Mouse (Mus musculus) liver, embryonic 11.5 days (tissue): ENCODE data around the gene Smim12. TPM values are rescaled to one million over a fixed set of nuclear protein-coding genes. Genes with fewer than 3 reads are reported as not detected.

Source experiments
- ATAC-seq: fragments of 200-750 bp; cut with Nextera tagmentation; replicated peaks from 2 replicates; pipeline ENCODE4 v1.8.0; 2017; ENCODE audit warnings: moderate number of reproducible peaks, mild to moderate bottlenecking, moderate TSS enrichment, moderate library complexity; ENCODE audit not compliant: low FRiP score
- DNase-seq: peaks from one replicate; pipeline ENCODE4 v3.0.0-alpha.2; 2017; ENCODE audit warnings: low spot score
- H3K27ac ChIP-seq: fragments of 300-500 bp; sonication (generic); 2 replicates; pipeline ENCODE4 v1.5.1; 2014; ENCODE audit warnings: mild to moderate bottlenecking, low read depth, low read length, control low read depth
- H3K27me3 ChIP-seq: fragments of 300-500 bp; sonication (generic); replicated peaks from 2 replicates; pipeline ENCODE4 v1.6.1; 2014; ENCODE audit warnings: low read length, mixed read lengths; ENCODE audit not compliant: control insufficient read depth, insufficient read depth
- H3K36me3 ChIP-seq: fragments of 300-500 bp; sonication (generic); 2 replicates; pipeline ENCODE4 v1.6.1; 2014; ENCODE audit warnings: mild to moderate bottlenecking, low read length, moderate library complexity, mixed read lengths; ENCODE audit not compliant: control insufficient read depth, insufficient read depth
- H3K4me1 ChIP-seq: fragments of 300-500 bp; sonication (generic); replicated peaks from 2 replicates; pipeline ENCODE4 v1.6.1; 2014; ENCODE audit warnings: low read length, mixed read lengths; ENCODE audit not compliant: control insufficient read depth, insufficient read depth
- H3K4me2 ChIP-seq: fragments of 300-500 bp; sonication (generic); 2 replicates; pipeline ENCODE4 v1.6.1; 2014; ENCODE audit warnings: mild to moderate bottlenecking, control low read depth, moderate library complexity
- H3K4me3 ChIP-seq: fragments of 300-500 bp; sonication (generic); 2 replicates; pipeline ENCODE4 v1.5.1; 2014; ENCODE audit warnings: low read depth, low read length, control low read depth
- H3K9ac ChIP-seq: fragments of 300-500 bp; sonication (generic); 2 replicates; pipeline ENCODE4 v1.6.1; 2014; ENCODE audit warnings: low read depth, low read length, control low read depth
- H3K9me3 ChIP-seq: fragments of 300-500 bp; sonication (generic); 2 replicates; pipeline ENCODE4 v1.6.1; 2016; ENCODE audit warnings: low read length, inconsistent platforms, mixed read lengths; ENCODE audit not compliant: control insufficient read depth
- WGBS: fragments of 180-500 bp; shearing (Covaris S2); extraction: QIAGEN DNeasy Blood & Tissue Kit; methylation state at CpG from one replicate; pipeline ENCODE4 v1.1.7; 2014; 5-methylcytosine and 5-hydroxymethylcytosine counted together
- polyA plus RNA-seq: library from polyadenylated mRNA; unstranded; fragments of >200 nt; fragmentation: Nextera tagmentation; extraction: Ambion mirVana; gene quantifications from 2 replicates; pipeline ENCODE4 v1.2.1, GENCODE M21; 2014

Gene Smim12
- polyA plus RNA-seq: 56.5 and 56.9 TPM in 2 replicates

GRCm38 (mm10) chr4:127243552-127243951, at the start of gene Smim12:
Gene Smim12, plus strand, starts transcription at chr4:127243784.
- Histone ChIP-seq H3K4me3 (peak within 1 kb of the TSS; percentile 99), H3K9ac (peak within 1 kb of the TSS; percentile 90), H3K27ac (peak within 1 kb of the TSS; percentile 43), H3K27me3 (no peaks in the 10 kb centered on the region), H3K4me1 (peaks cover 10% of the 10 kb centered on the region), H3K9me3 (no peaks in the 10 kb centered on the region), H3K36me3 (peaks cover 13% of the 10 kb centered on the region; the same call in 1 of the 2 replicates), H3K4me2 (peak within 1 kb of the TSS; percentile 84)
- 0% methylated on average over 29 of the region's 29 CpGs for whole genome bisulfite sequencing
- peak; percentile 99 for DNase-seq
- ATAC-seq: peak; percentile 99

- Histone ChIP-seq H3K4me3 (no peak overlapping the region), H3K27ac (no peak overlapping the region), H3K4me2 (no peak overlapping the region), H3K36me3 (no peaks in the 10 kb centered on the region), H3K27me3 (no peaks in the 10 kb centered on the region), H3K9me3 (no peaks in the 10 kb centered on the region), H3K4me1 (no peaks in the 10 kb centered on the region), H3K9ac (no peak overlapping the region)
- no peak for DNase-seq
- WGBS: 83% methylated on average over 25 of the region's 25 CpGs
- no peak for ATAC-seq
Measured at GRCm38 (mm10) chr4:127194477-127195269, 48.9 kb upstream of the Smim12 start.

GRCm38 (mm10) chr4:127198609-127199008, 45.0 kb upstream of the Smim12 start:
- no peak overlapping the region for H3K9ac ChIP-seq
- no peaks in the 10 kb centered on the region for H3K36me3 ChIP-seq
- WGBS: 38% methylated on average over 6 of the region's 6 CpGs
- no peaks in the 10 kb centered on the region for H3K27me3 ChIP-seq
- no peak for DNase-seq
- no peak overlapping the region for H3K4me3 ChIP-seq
- no peak for ATAC-seq
- H3K27ac ChIP-seq: no peak overlapping the region
- no peaks in the 10 kb centered on the region for H3K4me1 ChIP-seq
- H3K4me2 ChIP-seq: no peak overlapping the region
- H3K9me3 ChIP-seq: no peaks in the 10 kb centered on the region

- H3K4me1 ChIP-seq: no peaks in the 10 kb centered on the region
- no peaks in the 10 kb centered on the region for H3K9me3 ChIP-seq
- no peak overlapping the region for H3K9ac ChIP-seq
- ATAC-seq (no peak), DNase-seq (no peak)
- H3K4me2 ChIP-seq: no peak overlapping the region
- WGBS: 56% methylated on average over 12 of the region's 12 CpGs
- H3K27me3 ChIP-seq: no peaks in the 10 kb centered on the region
- no peak overlapping the region for H3K27ac ChIP-seq
- H3K36me3 ChIP-seq: no peaks in the 10 kb centered on the region
- H3K4me3 ChIP-seq: no peak overlapping the region
Measured at GRCm38 (mm10) chr4:127199406-127199805, 44.2 kb upstream of the Smim12 start.

GRCm38 (mm10) chr4:127200164-127200722, 43.3 kb upstream of the Smim12 start:
- Histone ChIP-seq H3K4me1 (no peaks in the 10 kb centered on the region), H3K9me3 (no peaks in the 10 kb centered on the region), H3K27me3 (no peaks in the 10 kb centered on the region), H3K27ac (no peak overlapping the region), H3K9ac (no peak overlapping the region), H3K36me3 (no peaks in the 10 kb centered on the region), H3K4me2 (no peak overlapping the region), H3K4me3 (no peak overlapping the region)
- ATAC-seq (no peak), DNase-seq (no peak)
- WGBS: 79% methylated on average over 12 of the region's 12 CpGs

- H3K4me1 ChIP-seq: no peaks in the 10 kb centered on the region
- H3K27ac ChIP-seq: no peak overlapping the region
- 75% methylated on average over 13 of the region's 13 CpGs for WGBS
- no peaks in the 10 kb centered on the region for H3K9me3 ChIP-seq
- H3K4me3 ChIP-seq: no peak overlapping the region
- no peak overlapping the region for H3K4me2 ChIP-seq
- H3K36me3 ChIP-seq: no peaks in the 10 kb centered on the region
- DNase-seq (no peak), ATAC-seq (no peak)
- no peaks in the 10 kb centered on the region for H3K27me3 ChIP-seq
- H3K9ac ChIP-seq: no peak overlapping the region
Measured at GRCm38 (mm10) chr4:127200769-127201617, 42.6 kb upstream of the Smim12 start.

- WGBS: 50% methylated on average over 1 of the region's 1 CpGs
- no peaks in the 10 kb centered on the region for H3K27me3 ChIP-seq
- no peaks in the 10 kb centered on the region for H3K36me3 ChIP-seq
- DNase-seq (no peak), ATAC-seq (no peak)
- no peak overlapping the region for H3K4me2 ChIP-seq
- H3K4me3 ChIP-seq: no peak overlapping the region
- no peak overlapping the region for H3K27ac ChIP-seq
- H3K4me1 ChIP-seq: no peaks in the 10 kb centered on the region
- no peaks in the 10 kb centered on the region for H3K9me3 ChIP-seq
- H3K9ac ChIP-seq: no peak overlapping the region
Measured at GRCm38 (mm10) chr4:127203081-127203480, 40.5 kb upstream of the Smim12 start.

- ATAC-seq (no peak), DNase-seq (no peak)
- WGBS: 81% methylated on average over 9 of the region's 9 CpGs
- Histone ChIP-seq H3K4me1 (no peaks in the 10 kb centered on the region), H3K36me3 (no peaks in the 10 kb centered on the region), H3K4me3 (no peak overlapping the region), H3K27ac (no peak overlapping the region), H3K9me3 (no peaks in the 10 kb centered on the region), H3K27me3 (peaks cover 16% of the 10 kb centered on the region), H3K9ac (no peak overlapping the region), H3K4me2 (no peak overlapping the region)
Measured at GRCm38 (mm10) chr4:127211318-127211717, 32.3 kb upstream of the Smim12 start.
